Mouse (Mus musculus) neural tube, embryonic 12.5 days (tissue): ENCODE data around the gene Npr2. TPM values are rescaled to one million over a fixed set of nuclear protein-coding genes. Genes with fewer than 3 reads are reported as not detected.

Experiments used
- ATAC-seq: fragments of 200-750 bp; cut with Nextera tagmentation; 2 replicates; pipeline ENCODE4 v1.8.0; 2017; ENCODE audit warnings: low read depth, mild to moderate bottlenecking, moderate TSS enrichment, moderate library complexity; ENCODE audit not compliant: low FRiP score
- H3K27ac ChIP-seq: fragments of 300-500 bp; sonication (generic); 2 replicates; pipeline ENCODE4 v1.5.1; 2016
- H3K27me3 ChIP-seq: fragments of 300-500 bp; sonication (generic); replicated peaks from 2 replicates; pipeline ENCODE4 v1.6.1; 2016; ENCODE audit warnings: mild to moderate bottlenecking
- H3K36me3 ChIP-seq: fragments of 300-500 bp; sonication (generic); 2 replicates; pipeline ENCODE4 v1.6.1; 2016; ENCODE audit warnings: mild to moderate bottlenecking
- H3K4me1 ChIP-seq: fragments of 300-500 bp; sonication (generic); 2 replicates; pipeline ENCODE4 v1.6.1; 2016
- H3K4me2 ChIP-seq: fragments of 300-500 bp; sonication (generic); replicated peaks from 2 replicates; pipeline ENCODE4 v1.6.1; 2016; ENCODE audit warnings: mild to moderate bottlenecking
- H3K4me3 ChIP-seq: fragments of 300-500 bp; sonication (generic); 2 replicates; pipeline ENCODE4 v1.5.1; 2016
- H3K9ac ChIP-seq: fragments of 300-500 bp; sonication (generic); 2 replicates; pipeline ENCODE4 v1.6.1; 2016; ENCODE audit warnings: mild to moderate bottlenecking
- H3K9me3 ChIP-seq: fragments of 300-500 bp; sonication (generic); 2 replicates; pipeline ENCODE4 v1.6.1; 2016; ENCODE audit warnings: mild to moderate bottlenecking
- WGBS: fragments of 180-500 bp; shearing (Covaris S2); methylation state at CpG from one replicate; pipeline ENCODE4 v1.1.7; 2016; 5-methylcytosine and 5-hydroxymethylcytosine counted together
- microRNA-seq: library from miRNA; unstranded; fragments of <30 nt; microRNA quantifications from one replicate; pipeline ENCODE4, GENCODE M21; 2017
- polyA plus RNA-seq: library from polyadenylated mRNA; unstranded; fragments of >200 nt; fragmentation: Nextera tagmentation; extraction: Ambion mirVana; gene quantifications from 2 replicates; pipeline ENCODE4 v1.2.1, GENCODE M21; 2016

Npr2 gene
- polyA plus RNA-seq, 1 experiment from 2014 or later = 60.1 TPM

GRCm38 (mm10) chr4:43679416-43680043 is 47.8 kb downstream of the Npr2 start:
- 92% methylated on average over 7 of the region's 7 CpGs for WGBS
- Histone ChIP-seq H3K36me3 (peaks cover 76% of the 10 kb centered on the region), H3K27me3 (no peaks in the 10 kb centered on the region), H3K9ac (no peak overlapping the region), H3K4me1 (no peaks in the 10 kb centered on the region), H3K4me3 (no peak overlapping the region), H3K4me2 (no peak overlapping the region), H3K9me3 (no peaks in the 10 kb centered on the region), H3K27ac (no peak overlapping the region)
- ATAC-seq = no peak

GRCm38 (mm10) chr4:43690021-43690420 is 58.3 kb downstream of the Npr2 start:
- 94% methylated on average over 17 of the region's 17 CpGs for WGBS
- Histone ChIP-seq H3K27ac (no peak overlapping the region), H3K27me3 (no peaks in the 10 kb centered on the region), H3K4me2 (no peak overlapping the region), H3K4me1 (no peaks in the 10 kb centered on the region), H3K36me3 (peaks cover 42% of the 10 kb centered on the region), H3K4me3 (no peak overlapping the region), H3K9me3 (no peaks in the 10 kb centered on the region), H3K9ac (no peak overlapping the region)
- no peak for ATAC-seq

- no peak overlapping the region for H3K27ac ChIP-seq
- no peaks in the 10 kb centered on the region for H3K4me1 ChIP-seq
- WGBS = 86% methylated on average over 5 of the region's 5 CpGs
- peaks cover 32% of the 10 kb centered on the region for H3K36me3 ChIP-seq
- H3K27me3 ChIP-seq = no peaks in the 10 kb centered on the region
- H3K4me3 ChIP-seq = no peak overlapping the region
- H3K9me3 ChIP-seq = no peaks in the 10 kb centered on the region
- no peak overlapping the region for H3K9ac ChIP-seq
- no peak for ATAC-seq
- H3K4me2 ChIP-seq = no peak overlapping the region
These were observed 59.3 kb downstream of the Npr2 start for GRCm38 (mm10) chr4:43691026-43691425.

- H3K27ac ChIP-seq = no peak overlapping the region
- H3K9ac ChIP-seq = no peak overlapping the region
- no peaks in the 10 kb centered on the region for H3K4me1 ChIP-seq
- no peaks in the 10 kb centered on the region for H3K9me3 ChIP-seq
- no peak overlapping the region for H3K4me3 ChIP-seq
- H3K27me3 ChIP-seq = no peaks in the 10 kb centered on the region
- no peak for ATAC-seq
- WGBS = 81% methylated on average over 5 of the region's 5 CpGs
- H3K36me3 ChIP-seq = peaks cover 19% of the 10 kb centered on the region
- H3K4me2 ChIP-seq = no peak overlapping the region
These were observed 62.1 kb downstream of the Npr2 start for GRCm38 (mm10) chr4:43693806-43694241.

GRCm38 (mm10) chr4:43694439-43695248 is 62.9 kb downstream of the Npr2 start:
- H3K4me2 ChIP-seq = no peak overlapping the region
- no peaks in the 10 kb centered on the region for H3K27me3 ChIP-seq
- H3K9me3 ChIP-seq = no peaks in the 10 kb centered on the region
- H3K4me1 ChIP-seq = no peaks in the 10 kb centered on the region
- ATAC-seq = no peak
- no peak overlapping the region for H3K4me3 ChIP-seq
- H3K36me3 ChIP-seq = peaks cover 11% of the 10 kb centered on the region
- H3K27ac ChIP-seq = no peak overlapping the region
- no peak overlapping the region for H3K9ac ChIP-seq
- 81% methylated on average over 1 of the region's 1 CpGs for WGBS

- Histone ChIP-seq H3K4me1 (no peaks in the 10 kb centered on the region), H3K4me2 (no peak overlapping the region), H3K9me3 (no peaks in the 10 kb centered on the region), H3K36me3 (peaks cover 4% of the 10 kb centered on the region; the same call in 1 of the 2 replicates), H3K4me3 (no peak overlapping the region), H3K27ac (no peak overlapping the region), H3K9ac (no peak overlapping the region), H3K27me3 (no peaks in the 10 kb centered on the region)
- WGBS = 35% methylated on average over 9 of the region's 9 CpGs
- no peak for ATAC-seq
These were observed 63.5 kb downstream of the Npr2 start for GRCm38 (mm10) chr4:43695249-43695671.

GRCm38 (mm10) chr4:43696561-43696960 is 64.8 kb downstream of the Npr2 start:
- no peak overlapping the region for H3K9ac ChIP-seq
- no peak overlapping the region for H3K4me3 ChIP-seq
- no peaks in the 10 kb centered on the region for H3K4me1 ChIP-seq
- no peak overlapping the region for H3K4me2 ChIP-seq
- no peaks in the 10 kb centered on the region for H3K36me3 ChIP-seq
- 90% methylated on average over 13 of the region's 13 CpGs for WGBS
- H3K27ac ChIP-seq = no peak overlapping the region
- no peak for ATAC-seq
- no peaks in the 10 kb centered on the region for H3K27me3 ChIP-seq
- no peaks in the 10 kb centered on the region for H3K9me3 ChIP-seq

- Histone ChIP-seq H3K9ac (no peak within 1 kb of the TSS), H3K9me3 (no peaks in the 10 kb centered on the region), H3K4me3 (no peak within 1 kb of the TSS), H3K27me3 (no peaks in the 10 kb centered on the region), H3K27ac (no peak within 1 kb of the TSS), H3K36me3 (no peaks in the 10 kb centered on the region), H3K4me1 (no peaks in the 10 kb centered on the region), H3K4me2 (no peak within 1 kb of the TSS)
- 93% methylated on average over 6 of the region's 6 CpGs for WGBS
- ATAC-seq = no peak
These were observed 69.0 kb downstream of the Npr2 start, which contains the start of gene Olfr70 for GRCm38 (mm10) chr4:43700707-43701106. TSS of gene Olfr70 (minus strand) at chr4:43700807.

Small RNAs within 50 kb of the gene (microRNA-seq; reads per million reads assigned to microRNA genes)
- gene Gm25262 = not detected

Other genes starting within 250 kb of the Npr2 start
- gene Rusc2, start 250.0 kb upstream of the Npr2 start, polyA plus RNA-seq = 52.7 and 53.3 TPM in 2 replicates
- gene Fam166b, start 202.8 kb upstream of the Npr2 start, polyA plus RNA-seq = 0.34 TPM in 1 of 2 replicates, not detected in the other
- gene Tesk1, start 190.0 kb upstream of the Npr2 start, polyA plus RNA-seq = 14.9 and 15.4 TPM in 2 replicates
- gene Cd72, start 177.3 kb upstream of the Npr2 start, polyA plus RNA-seq = 2.7 and 2.9 TPM in 2 replicates
- 0.17 TPM in 1 of 2 replicates, not detected in the other for gene Sit1, start 148.2 kb upstream of the Npr2 start, polyA plus RNA-seq
- 54.0 and 54.6 TPM in 2 replicates for gene Ccdc107, start 139.0 kb upstream of the Npr2 start, polyA plus RNA-seq
- 24.8 and 27.0 TPM in 2 replicates for gene Arhgef39, start 132.2 kb upstream of the Npr2 start, polyA plus RNA-seq
- 0.33 and 0.41 TPM in 2 replicates for gene Car9, start 125.0 kb upstream of the Npr2 start, polyA plus RNA-seq
- 83.5 and 93.0 TPM in 2 replicates for gene Tpm2, start 108.2 kb upstream of the Npr2 start, polyA plus RNA-seq
- 68.0 and 71.0 TPM in 2 replicates for gene Creb3, start 69.6 kb upstream of the Npr2 start, polyA plus RNA-seq
- gene Tln1, start 69.2 kb upstream of the Npr2 start, polyA plus RNA-seq = 59.6 and 65.6 TPM in 2 replicates
- gene Rgp1, start 53.2 kb upstream of the Npr2 start, polyA plus RNA-seq = 29.5 and 36.3 TPM in 2 replicates
- gene Gba2, start 53.1 kb upstream of the Npr2 start, polyA plus RNA-seq = 50.4 and 55.4 TPM in 2 replicates
- gene Msmp, start 47.4 kb upstream of the Npr2 start, polyA plus RNA-seq = 1.3 and 2.8 TPM in 2 replicates
- 2.7 and 3.0 TPM in 2 replicates for gene Spag8, start 21.7 kb downstream of the Npr2 start, polyA plus RNA-seq
- gene Hint2, start 24.5 kb downstream of the Npr2 start, polyA plus RNA-seq = 71.0 and 74.6 TPM in 2 replicates
- 11.8 and 14.2 TPM in 2 replicates for gene Tmem8b, start 37.0 kb downstream of the Npr2 start, polyA plus RNA-seq
- gene Fam221b, start 37.2 kb downstream of the Npr2 start, polyA plus RNA-seq = 3.2 and 3.3 TPM in 2 replicates
- gene Olfr70, start 68.9 kb downstream of the Npr2 start, polyA plus RNA-seq = not detected in 2 replicates
- not detected in 2 replicates for gene Olfr71, start 78.3 kb downstream of the Npr2 start, polyA plus RNA-seq
- 0.22 TPM in 1 of 2 replicates, not detected in the other for gene Hrct1, start 95.3 kb downstream of the Npr2 start, polyA plus RNA-seq
- gene Spaar, start 98.1 kb downstream of the Npr2 start, polyA plus RNA-seq = not detected in 2 replicates
- not detected in 2 replicates for gene Olfr159, start 139.1 kb downstream of the Npr2 start, polyA plus RNA-seq
- gene Olfr156, start 192.0 kb downstream of the Npr2 start, polyA plus RNA-seq = not detected in 2 replicates
- not detected in 2 replicates for gene Olfr157, start 208.3 kb downstream of the Npr2 start, polyA plus RNA-seq
- gene Olfr155, start 219.6 kb downstream of the Npr2 start, polyA plus RNA-seq = not detected in 2 replicates
- 13.6 and 15.1 TPM in 2 replicates for gene Reck, start 243.6 kb downstream of the Npr2 start, polyA plus RNA-seq